Mouse (Mus musculus) cerebellum, postnatal 4 days (tissue): ENCODE data around the gene Lamb2.

Source experiments
- DNase-seq, 2 experiments: peaks; one replicate each; pipeline ENCODE4 v3.0.0; 2022; ENCODE audit warnings: low spot score in 2 of 2, mixed read lengths in 1 of 2

Gene Lamb2

GRCm38 (mm10) chr9:108491286-108491580 is 11.7 kb downstream of the Lamb2 start:
- DNase-seq, result no peak

- DNase-seq, result no peak
Measured at GRCm38 (mm10) chr9:108492043-108492750, 12.7 kb downstream of the Lamb2 start.

GRCm38 (mm10) chr9:108493246-108493645 is 13.7 kb downstream of the Lamb2 start:
- DNase-seq, result no peak

- DNase-seq, result no peak
Measured at GRCm38 (mm10) chr9:108494146-108494825, 14.8 kb downstream of the Lamb2 start.

GRCm38 (mm10) chr9:108494905-108495304 is 15.4 kb downstream of the Lamb2 start:
- no peak for DNase-seq

- DNase-seq, result no peak
Measured at GRCm38 (mm10) chr9:108499231-108499630, 19.7 kb downstream of the Lamb2 start.

- no peak for DNase-seq
Measured at GRCm38 (mm10) chr9:108499943-108500342, 20.4 kb downstream of the Lamb2 start.

GRCm38 (mm10) chr9:108506901-108507300 is 27.4 kb downstream of the Lamb2 start:
- DNase-seq, result no peak

GRCm38 (mm10) chr9:108507619-108508434 is 28.3 kb downstream of the Lamb2 start, which contains the start of gene Qars:
Qars (plus strand) TSS chr9:108507706.
- DNase-seq, result peak; percentile 73 to 88

- DNase-seq, result no peak
Measured at GRCm38 (mm10) chr9:108508776-108509175, 29.2 kb downstream of the Lamb2 start.

GRCm38 (mm10) chr9:108516380-108517251 is 37.1 kb downstream of the Lamb2 start, which contains the start of gene Qrich1:
Qrich1 (plus strand) TSS chr9:108516806.
- peak; percentile 84 to 94 for DNase-seq

- peak; percentile 62 to 90 for DNase-seq
Measured at GRCm38 (mm10) chr9:108517253-108517930, 37.9 kb downstream of the Lamb2 start.

- DNase-seq, result no peak
Measured at GRCm38 (mm10) chr9:108517931-108518332, 38.4 kb downstream of the Lamb2 start.

GRCm38 (mm10) chr9:108521604-108522003 is 42.1 kb downstream of the Lamb2 start:
- DNase-seq, result no peak

GRCm38 (mm10) chr9:108523341-108523740 is 43.8 kb downstream of the Lamb2 start:
- no peak for DNase-seq

- DNase-seq, result no peak
Measured at GRCm38 (mm10) chr9:108525400-108525799, 45.9 kb downstream of the Lamb2 start.

GRCm38 (mm10) chr9:108530954-108531353 is 51.4 kb downstream of the Lamb2 start:
- DNase-seq, result no peak

GRCm38 (mm10) chr9:108531496-108531895 is 52.0 kb downstream of the Lamb2 start:
- no peak for DNase-seq
